Mouse (Mus musculus): ENCODE data around the gene Olfr536. TPM values are rescaled to one million over a fixed set of nuclear protein-coding genes. Genes with fewer than 3 reads are reported as not detected.
A peak's percentile ranks its signal among the peaks of the same experiment; 100 is the strongest.
"Not testable (repeated sequence)": the region's sequence is repeated elsewhere in the genome, so short reads cannot be mapped to it uniquely, and the experiment has no call there.

Gene Olfr536
- not detected for total RNA-seq (2021)

- DNase-seq: peak; percentile 41 to 45
Observed at GRCm38 (mm10) chr7:140507346-140508021, at the start of gene Olfr536. Olfr536 (minus strand) TSS chr7:140507396.

DNA sequence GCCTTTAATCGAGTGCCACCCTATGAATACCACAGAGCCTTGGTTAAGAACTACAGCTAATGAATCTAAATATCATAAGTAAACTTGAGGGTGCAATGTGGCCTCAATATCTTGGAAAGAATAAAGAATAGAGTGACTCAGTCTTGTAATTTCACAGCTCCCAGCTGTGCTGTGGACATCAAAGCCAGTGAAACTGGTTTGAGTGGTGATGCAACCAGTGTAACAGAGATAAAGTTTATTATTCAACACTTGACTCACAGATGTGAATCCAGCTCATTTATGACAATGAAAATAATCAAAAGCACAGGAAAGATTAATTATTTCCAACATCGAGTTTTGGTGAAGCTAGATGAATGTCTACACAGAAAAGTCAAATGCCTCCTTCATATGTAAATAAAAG lies 32.5 kb upstream of the Olfr536 start:
- DNase-seq: no peak

GRCm38 (mm10) chr7:140494702-140495101 lies 12.5 kb downstream of the Olfr536 start:
- DNase-seq: no peak

- no peak for DNase-seq
Observed at GRCm38 (mm10) chr7:140494231-140494630, 13.0 kb downstream of the Olfr536 start.

- peak in 1 of 2 experiments; percentile 9 for DNase-seq
Observed at GRCm38 (mm10) chr7:140488981-140489380, 18.2 kb downstream of the Olfr536 start.

DNA sequence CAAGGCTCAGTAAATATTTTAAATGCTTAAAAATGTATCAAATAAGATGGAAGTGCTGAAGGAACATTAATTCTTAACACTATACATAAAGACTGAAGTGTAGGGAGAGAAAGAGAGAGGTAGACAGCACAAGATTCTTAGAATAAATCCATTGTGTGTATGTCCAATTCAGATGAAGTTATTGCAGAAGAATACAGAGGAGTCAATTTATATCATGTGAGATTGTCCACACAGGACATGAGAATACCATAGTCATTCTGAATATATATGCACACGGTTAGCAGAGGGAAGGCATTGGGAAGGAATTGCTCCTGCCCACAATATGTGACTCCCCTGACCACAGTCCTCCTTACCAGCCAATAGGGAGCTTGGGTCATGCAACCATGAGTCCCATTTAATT lies 23.3 kb downstream of the Olfr536 start, which contains the start of gene Olfr535:
Olfr535 (plus strand) TSS at position 301 of the 400 bp plus-strand sequence.
- no peak for DNase-seq

DNA sequence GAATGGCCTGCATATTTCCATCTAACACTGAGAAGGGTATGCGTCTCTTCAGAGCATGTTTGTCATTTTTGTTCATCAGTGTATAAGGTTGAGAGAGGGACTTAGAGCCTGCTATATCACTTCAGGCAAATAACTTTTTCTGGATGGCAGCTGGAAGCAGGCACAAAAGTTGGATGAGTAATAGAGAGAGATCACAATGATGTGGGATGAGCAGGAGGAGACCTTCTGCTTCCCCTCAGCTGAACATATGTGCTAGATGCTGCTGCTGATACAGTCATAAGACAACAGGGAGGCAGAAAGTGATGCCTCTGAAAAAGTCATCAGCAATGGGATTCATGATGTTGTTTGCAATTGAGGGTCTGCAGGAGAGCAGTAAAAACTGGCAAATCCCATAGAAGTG lies 28.5 kb downstream of the Olfr536 start:
- DNase-seq: peak; percentile 56 to 70

GRCm38 (mm10) chr7:140477886-140478285 lies 29.3 kb downstream of the Olfr536 start:
- DNase-seq: no peak

GRCm38 (mm10) chr7:140463070-140463469 lies 44.1 kb downstream of the Olfr536 start, which contains the start of gene Olfr533:
Olfr533 (plus strand) TSS chr7:140463370.
- not testable (repeated sequence) for DNase-seq

Other genes with a start within 250 kb of the Olfr536 start
- gene Olfr525, start 186.5 kb downstream of the Olfr536 start, total RNA-seq (2021): not detected
- gene Olfr527, start 173.4 kb downstream of the Olfr536 start, total RNA-seq (2021): not detected
- not detected for gene Olfr60, start 145.7 kb downstream of the Olfr536 start, total RNA-seq (2021)
- gene Olfr530, start 131.1 kb downstream of the Olfr536 start, total RNA-seq (2021): not detected
- gene Olfr531, start 104.5 kb downstream of the Olfr536 start, total RNA-seq (2021): not detected
- not detected for gene Olfr532, start 85.8 kb downstream of the Olfr536 start, total RNA-seq (2021)
- not detected for gene Olfr533, start 44.0 kb downstream of the Olfr536 start, total RNA-seq (2021)
- gene Olfr535, start 23.2 kb downstream of the Olfr536 start, total RNA-seq (2021): under 1 TPM; 0.25 to 0.51 TPM
- not detected for gene Olfr538, start 60.5 kb upstream of the Olfr536 start, total RNA-seq (2021)
- under 1 TPM; 0.43 to 0.45 TPM for gene Olfr46, start 93.9 kb upstream of the Olfr536 start, total RNA-seq (2021)
- under 1 TPM in 1 of 2 experiments, not detected in 1; 0.37 TPM for gene Olfr61, start 121.6 kb upstream of the Olfr536 start, total RNA-seq (2021)
- not detected for gene Olfr53, start 139.1 kb upstream of the Olfr536 start, total RNA-seq (2021)
- under 1 TPM; 0.17 to 0.43 TPM for gene Olfr539, start 152.5 kb upstream of the Olfr536 start, total RNA-seq (2021)
- under 1 TPM; 0.10 TPM for gene Olfr45, start 174.6 kb upstream of the Olfr536 start, total RNA-seq (2021)
- gene Olfr541, start 189.9 kb upstream of the Olfr536 start, total RNA-seq (2021): not detected